Mouse (Mus musculus) CH12.LX (cell line): ENCODE measurements around the gene Epha3.

Experiments used
- CTCF ChIP-seq, 2 experiments: IDR thresholded peaks in 1 of 2; conservative IDR thresholded peaks in 1 of 2; 2 replicates each; pipeline ENCODE4 v1.5.1; 2011 to 2012; ENCODE audit warnings: low read depth in 2 of 2, low read length in 2 of 2, improper control_type of control experiment in 1 of 2, inconsistent platforms in 1 of 2, mild to moderate bottlenecking in 1 of 2, moderate library complexity in 1 of 2
- EP300 ChIP-seq: IDR thresholded peaks from 2 replicates; pipeline ENCODE4 v1.6.1; 2011; ENCODE audit warnings: low read length, improper control_type of control experiment
- MAZ ChIP-seq: IDR thresholded peaks from 2 replicates; pipeline ENCODE4 v1.6.1; 2012; ENCODE audit warnings: low read depth, mild to moderate bottlenecking, inconsistent platforms, low read length, improper control_type of control experiment, moderate library complexity
- MEF2A ChIP-seq: IDR thresholded peaks from 2 replicates; pipeline ENCODE4 v1.6.1; 2014; ENCODE audit warnings: low read depth, mild to moderate bottlenecking, inconsistent platforms, low read length, improper control_type of control experiment, borderline replicate concordance
- NRF1 ChIP-seq: IDR thresholded peaks from 2 replicates; pipeline ENCODE4 v1.6.1; 2014; ENCODE audit warnings: low read depth, mild to moderate bottlenecking, inconsistent platforms, low read length, improper control_type of control experiment, moderate library complexity
- POLR2A ChIP-seq: IDR thresholded peaks from 2 replicates; pipeline ENCODE4 v1.6.1; 2011; ENCODE audit warnings: low read depth, mild to moderate bottlenecking, improper control_type of control experiment, low read length
- SMC3 ChIP-seq: IDR thresholded peaks from 2 replicates; pipeline ENCODE4 v1.6.1; 2011; ENCODE audit warnings: low read depth, low read length, improper control_type of control experiment
- ZNF384 ChIP-seq: IDR thresholded peaks from 2 replicates; pipeline ENCODE4 v1.6.1; 2012; ENCODE audit warnings: low read depth, low read length, improper control_type of control experiment, inconsistent platforms

DNA sequence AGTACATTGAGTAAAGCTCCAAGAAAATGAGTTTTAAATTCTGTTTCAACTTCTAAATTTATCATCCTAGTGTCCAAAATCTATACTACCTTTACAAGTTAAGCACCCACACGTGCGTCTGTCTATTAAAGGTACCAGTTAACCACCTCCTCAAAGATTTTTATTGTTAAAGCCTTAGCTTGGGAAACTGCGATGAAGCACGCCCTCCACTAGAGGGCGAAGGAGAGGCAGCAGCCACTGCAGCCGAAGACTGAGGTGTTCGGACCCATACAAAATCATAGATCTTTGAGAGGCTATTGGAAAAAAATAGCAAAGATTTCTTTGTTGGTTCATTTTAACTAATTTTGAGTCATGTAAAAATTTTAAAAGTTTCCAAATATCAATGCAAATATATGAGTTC is 8.3 kb upstream of the Epha3 start:
- TF ChIP-seq MEF2A (no peak), MAZ (no peak), CTCF (conservative IDR thresholded peaks at IDR 0.05 in 1 of 2, IDR thresholded peaks at IDR 0.05 in 1 of 2; ENCODE audit: low read depth in 2 of 2, low read length in 2 of 2) (peak; percentile 34 to 45; a peak in 3 of 4 replicates), SMC3 (peak; percentile 39), POLR2A (no peak), NRF1 (no peak), EP300 (no peak), ZNF384 (no peak)
